Mouse (Mus musculus) splenic B cell, adult 2 months (primary cell): ENCODE results near the gene Ubac1.

ENCODE experiments used
- DNase-seq: peaks from one replicate; pipeline ENCODE4 v3.0.0-alpha.2; 2011; ENCODE audit warnings: low read depth, low spot score
- H3K27me3 ChIP-seq: 2 replicates; pipeline ENCODE4 v1.6.1; 2012; ENCODE audit warnings: mild to moderate bottlenecking, low read length, moderate library complexity, mixed read lengths; ENCODE audit not compliant: control insufficient read depth, poor library complexity, insufficient read depth, severe bottlenecking
- H3K36me3 ChIP-seq: 2 replicates; pipeline ENCODE4 v1.6.1; 2012; ENCODE audit warnings: mild to moderate bottlenecking, low read length, moderate library complexity, mixed read lengths; ENCODE audit not compliant: control insufficient read depth, poor library complexity, insufficient read depth, severe bottlenecking

The Ubac1 gene

DNA sequence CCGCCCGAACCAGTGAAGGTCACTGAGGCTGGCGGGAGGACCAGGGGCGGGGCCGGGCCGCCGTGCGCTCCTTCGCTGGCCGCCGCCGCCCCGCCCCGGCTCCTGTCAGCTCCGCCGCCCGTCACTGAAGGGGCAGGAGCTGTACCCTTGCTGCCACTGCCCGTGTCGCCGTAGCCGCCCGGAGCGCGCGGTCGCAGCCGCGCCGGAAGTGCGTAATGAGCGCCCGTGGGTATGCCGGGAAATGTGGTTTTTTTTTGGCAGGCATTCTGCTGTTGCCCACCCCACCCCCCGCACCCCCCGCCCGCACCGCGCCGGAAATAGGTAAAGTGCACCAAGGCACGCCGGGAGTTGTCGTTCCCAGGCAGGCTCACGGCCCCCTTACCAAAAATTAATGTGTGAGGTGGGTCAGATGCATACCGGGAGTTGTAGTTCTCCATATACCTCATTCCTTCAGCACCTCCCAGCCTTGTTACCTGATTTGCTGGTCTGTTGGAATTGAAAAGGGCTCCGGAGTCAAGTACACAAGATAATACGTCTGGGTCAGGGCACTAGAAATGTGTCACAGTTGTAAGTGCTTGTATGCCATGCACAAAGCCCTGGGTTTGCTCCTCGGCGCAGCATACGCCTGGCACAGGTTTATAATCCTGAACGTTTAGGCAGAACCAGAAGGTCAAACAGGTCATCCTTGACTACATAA, at the start of gene Ubac1:
Gene Ubac1 (minus strand): TSS at position 187 of the 697 bp plus-strand sequence.
- Histone ChIP-seq H3K36me3 (no peaks in the 10 kb centered on the region), H3K27me3 (no peaks in the 10 kb centered on the region)
- peak; percentile 93 for DNase-seq

DNA sequence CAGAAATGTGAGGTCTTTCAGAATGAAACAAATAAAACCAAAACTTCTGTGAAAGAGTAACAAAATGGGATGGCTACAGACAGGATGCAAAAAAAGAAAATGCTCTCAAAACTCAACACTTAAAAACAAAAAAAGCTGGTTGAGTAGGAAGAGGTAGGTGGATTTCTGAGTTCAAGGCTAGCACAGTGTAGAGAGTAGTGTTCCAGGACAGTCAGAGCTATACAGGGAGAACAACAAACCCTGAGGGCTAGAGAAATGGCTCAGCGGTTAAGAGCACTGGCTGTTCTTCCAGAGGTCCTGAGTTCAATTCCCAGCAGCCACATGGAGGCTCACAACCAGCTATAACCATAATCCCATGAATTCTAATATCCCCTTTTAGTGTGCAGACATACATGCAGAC, 47.0 kb upstream of the Ubac1 start:
- no peak for DNase-seq
- Histone ChIP-seq H3K27me3 (no peaks in the 10 kb centered on the region), H3K36me3 (no peaks in the 10 kb centered on the region)

DNA sequence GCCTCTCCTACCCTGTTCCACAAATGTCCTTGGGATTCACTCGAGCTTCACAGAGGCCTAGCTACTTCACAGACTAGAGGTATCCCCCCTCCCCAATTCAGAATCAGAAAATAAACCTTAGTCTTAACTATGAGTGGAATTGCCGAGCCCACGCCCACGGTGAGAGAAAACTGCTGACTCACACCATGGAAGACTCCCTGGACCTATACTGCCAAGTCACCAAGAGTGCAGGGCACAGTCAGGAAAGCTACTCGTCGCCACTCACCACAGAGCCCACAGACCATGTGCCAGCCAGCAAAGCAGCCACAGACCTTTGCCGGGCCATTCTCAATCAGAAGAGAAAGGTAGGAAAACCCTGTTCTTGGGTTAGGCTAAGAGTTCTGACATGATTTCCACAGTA, 46.6 kb upstream of the Ubac1 start:
- Histone ChIP-seq H3K27me3 (no peaks in the 10 kb centered on the region), H3K36me3 (no peaks in the 10 kb centered on the region)
- DNase-seq, result no peak

DNA sequence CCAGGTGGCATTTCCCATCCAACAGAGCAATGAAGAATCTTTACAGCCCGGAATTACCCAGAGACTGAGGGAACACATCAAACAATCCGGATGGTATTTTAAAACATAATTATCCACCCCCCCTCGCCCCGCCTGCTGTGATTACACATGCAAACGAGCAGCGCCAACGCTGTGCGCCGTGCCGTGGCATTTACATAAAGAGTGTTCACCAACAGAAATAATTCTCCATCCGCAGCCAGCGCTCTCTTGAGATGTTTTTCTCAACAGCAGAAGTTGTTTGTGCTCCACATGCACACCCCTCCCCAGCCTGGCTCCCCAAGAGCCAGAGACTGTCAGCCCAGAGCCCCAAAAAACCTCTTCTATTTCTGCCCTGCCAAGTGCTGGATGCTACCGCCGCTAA, 45.0 kb upstream of the Ubac1 start:
- H3K27me3 ChIP-seq, result no peaks in the 10 kb centered on the region

DNA sequence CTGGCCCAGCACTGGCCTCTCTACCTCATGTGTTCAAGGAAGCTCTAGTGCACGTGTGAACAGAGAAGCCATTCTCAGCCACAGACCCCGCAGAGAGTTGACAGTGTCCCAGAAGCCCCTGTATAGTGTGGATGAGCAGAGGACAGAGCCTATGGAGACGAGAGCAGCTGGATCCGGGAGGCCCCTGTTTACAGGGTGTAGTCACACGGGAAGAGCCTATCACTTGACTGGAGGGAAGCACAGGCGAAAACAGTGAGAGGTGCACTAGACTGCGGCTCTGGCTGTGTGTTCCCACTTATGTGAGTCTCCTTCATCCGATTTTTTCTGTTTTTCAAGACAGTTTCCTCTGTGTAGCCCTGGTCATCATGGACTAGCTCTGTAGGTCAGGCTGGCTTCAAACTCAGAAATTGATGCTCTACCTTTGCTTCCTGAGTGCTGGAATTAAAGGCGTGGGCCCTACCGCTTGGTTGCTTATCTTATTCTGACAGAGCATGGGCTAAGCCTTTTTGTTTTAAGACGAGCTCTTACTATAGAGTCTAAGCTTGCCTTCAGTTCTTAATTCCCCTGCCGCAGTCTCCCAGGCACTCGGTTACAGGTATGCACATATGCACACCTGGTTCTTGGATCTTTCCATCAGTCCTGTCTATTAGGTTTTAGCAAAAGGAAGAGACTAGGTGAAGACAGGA, 41.3 kb upstream of the Ubac1 start:
- Histone ChIP-seq H3K27me3 (no peaks in the 10 kb centered on the region), H3K36me3 (no peaks in the 10 kb centered on the region)
- DNase-seq, result no peak

More for the DNA sequence above, 45.0 kb upstream of the Ubac1 start:
- no peak for DNase-seq
- no peaks in the 10 kb centered on the region for H3K36me3 ChIP-seq

DNA sequence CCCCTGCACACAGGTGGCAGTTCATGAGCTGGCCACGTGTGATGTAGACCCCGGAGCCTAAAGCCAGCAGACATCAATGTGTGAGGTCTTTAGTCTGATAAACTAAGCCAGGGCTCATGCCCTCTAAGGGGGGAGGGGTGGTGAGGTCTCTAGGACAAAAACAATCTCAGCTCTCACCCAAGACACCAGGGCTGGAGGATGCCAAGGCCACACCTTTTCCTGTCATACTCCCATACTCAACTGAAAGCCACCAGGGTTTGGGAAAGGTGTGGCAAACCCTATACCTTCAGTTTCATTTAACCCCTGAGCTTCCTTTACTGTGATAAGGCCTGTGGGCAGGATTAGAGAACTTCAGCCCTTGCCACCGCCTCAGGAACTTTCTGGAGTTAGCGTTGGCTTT, 40.7 kb upstream of the Ubac1 start:
- H3K36me3 ChIP-seq, result no peaks in the 10 kb centered on the region
- no peaks in the 10 kb centered on the region for H3K27me3 ChIP-seq
- no peak for DNase-seq

DNA sequence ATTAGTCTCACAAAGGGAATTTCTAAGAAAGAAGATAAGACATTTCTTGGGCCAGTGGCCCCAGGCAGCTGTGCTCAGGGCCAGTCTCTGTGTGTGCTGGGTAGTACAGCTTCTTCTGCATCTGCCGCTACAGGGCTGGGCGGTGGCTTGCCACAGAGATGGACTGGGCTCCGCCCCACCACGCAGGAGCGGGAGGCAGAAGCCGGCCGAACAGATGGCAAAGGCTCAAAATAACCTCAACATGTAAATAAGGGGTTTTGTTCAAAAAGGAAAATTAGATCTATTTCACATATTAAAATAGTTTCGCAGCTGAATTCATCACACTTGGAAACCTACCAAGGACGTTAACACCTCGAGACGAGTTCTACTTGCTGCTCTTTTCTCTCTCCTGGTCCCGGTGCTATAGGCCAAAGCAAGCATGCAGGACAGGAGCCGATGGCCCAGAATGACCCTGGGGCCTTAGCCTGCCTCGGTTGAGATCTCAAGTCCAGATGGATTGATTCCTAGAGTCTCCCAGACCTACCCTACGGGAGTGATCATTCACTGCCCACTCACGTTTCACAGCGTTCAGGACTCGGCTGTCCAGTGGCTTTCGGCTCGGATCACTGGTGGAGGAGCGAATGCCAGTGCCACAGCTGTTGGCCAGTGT, 39.6 kb upstream of the Ubac1 start:
- no peaks in the 10 kb centered on the region for H3K36me3 ChIP-seq
- DNase-seq, result peak; percentile 15
- no peaks in the 10 kb centered on the region for H3K27me3 ChIP-seq

DNA sequence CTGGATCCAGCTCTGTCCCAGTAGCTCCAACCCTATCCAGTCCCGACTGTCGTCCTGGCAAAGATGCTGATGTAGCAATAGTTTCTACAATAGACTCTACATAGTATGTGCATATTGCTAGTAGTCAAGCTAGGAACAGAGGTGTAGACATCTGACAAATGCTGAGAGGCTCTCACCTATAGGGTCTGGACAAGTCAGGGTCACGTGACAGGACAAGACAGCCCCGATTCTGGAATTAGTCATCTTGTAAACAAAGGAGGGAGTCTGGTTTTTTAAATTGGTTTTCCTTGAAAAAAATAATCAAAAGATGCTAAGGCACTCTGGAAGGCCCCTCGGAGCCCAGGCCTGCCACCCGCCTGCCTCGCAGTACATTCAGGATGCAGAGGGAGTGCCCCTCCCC, 35.5 kb upstream of the Ubac1 start:
- DNase-seq, result no peak
- H3K27me3 ChIP-seq, result no peaks in the 10 kb centered on the region
- H3K36me3 ChIP-seq, result no peaks in the 10 kb centered on the region

DNA sequence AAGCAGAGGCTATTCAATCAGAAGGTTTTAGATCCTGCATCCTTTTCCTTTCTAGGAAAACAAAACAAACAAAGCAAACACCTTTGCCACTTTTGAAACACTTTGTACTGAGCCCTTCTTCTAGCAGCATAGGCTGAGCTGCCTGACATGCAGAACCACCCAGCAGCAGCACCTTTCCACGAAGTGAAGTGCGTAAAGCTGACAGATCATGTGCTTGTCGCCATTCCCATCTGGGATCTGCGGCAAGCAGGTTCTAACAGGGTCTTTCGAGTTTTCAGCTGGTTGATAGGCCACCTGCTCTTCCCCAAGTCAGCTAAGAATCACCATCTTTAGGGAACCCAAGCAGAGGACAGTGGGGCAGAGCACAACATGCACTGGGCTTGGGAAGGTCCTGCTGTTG, 34.7 kb upstream of the Ubac1 start:
- DNase-seq, result no peak
- Histone ChIP-seq H3K36me3 (no peaks in the 10 kb centered on the region), H3K27me3 (no peaks in the 10 kb centered on the region)

DNA sequence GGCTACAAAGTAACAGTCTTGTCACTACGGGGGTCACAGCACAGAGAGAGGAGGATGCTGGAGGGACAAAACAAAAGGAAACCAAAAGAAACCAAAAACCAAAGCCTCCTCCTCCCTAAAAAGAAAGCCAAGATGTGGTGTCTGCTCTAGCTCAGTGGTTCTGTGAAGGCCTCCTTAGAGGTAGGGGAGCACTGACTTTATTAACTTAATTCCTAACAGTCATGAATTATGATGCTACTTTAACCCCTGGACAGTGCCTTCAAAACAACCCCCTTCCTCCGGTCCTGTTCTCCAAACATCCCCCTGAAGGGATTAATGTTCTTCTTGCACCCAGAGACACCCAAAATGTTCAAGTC, 34.2 kb upstream of the Ubac1 start:
- Histone ChIP-seq H3K27me3 (no peaks in the 10 kb centered on the region), H3K36me3 (no peaks in the 10 kb centered on the region)
- no peak for DNase-seq

DNA sequence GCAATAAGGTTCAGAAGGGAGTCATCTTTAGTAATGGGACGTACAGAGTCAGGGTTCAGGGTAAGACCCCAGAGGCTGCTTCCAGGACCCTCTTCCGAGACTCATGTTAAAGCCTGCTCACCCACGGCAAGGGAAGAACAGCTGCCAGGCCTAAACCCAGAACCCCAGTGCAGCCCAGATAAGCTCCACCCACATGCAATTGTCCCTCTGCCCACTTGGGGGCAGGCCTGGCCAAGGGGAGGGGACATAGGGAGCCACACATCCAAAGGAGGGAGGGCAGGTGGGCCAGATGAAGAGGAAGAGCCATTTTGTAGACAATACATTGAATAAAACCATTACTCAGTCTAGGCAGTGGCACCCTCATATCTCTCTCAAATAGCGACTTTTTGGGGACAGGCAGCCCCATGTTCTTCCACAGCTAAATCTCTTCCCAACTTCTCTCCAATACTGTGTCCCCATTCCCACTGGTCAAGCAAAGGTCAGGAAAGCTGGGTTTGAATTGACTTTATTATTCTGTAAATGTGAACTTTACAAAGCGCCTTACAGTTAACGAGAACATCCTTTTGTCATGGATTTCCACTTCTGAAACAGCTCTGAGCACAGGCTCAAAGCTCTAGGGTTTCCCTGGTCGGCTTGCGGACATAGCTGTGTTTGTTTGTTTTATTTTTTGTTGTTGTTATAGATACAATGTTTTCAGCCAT, 33.6 kb upstream of the Ubac1 start:
- DNase-seq, result peak; percentile 77
- H3K36me3 ChIP-seq, result no peaks in the 10 kb centered on the region
- H3K27me3 ChIP-seq, result no peaks in the 10 kb centered on the region

DNA sequence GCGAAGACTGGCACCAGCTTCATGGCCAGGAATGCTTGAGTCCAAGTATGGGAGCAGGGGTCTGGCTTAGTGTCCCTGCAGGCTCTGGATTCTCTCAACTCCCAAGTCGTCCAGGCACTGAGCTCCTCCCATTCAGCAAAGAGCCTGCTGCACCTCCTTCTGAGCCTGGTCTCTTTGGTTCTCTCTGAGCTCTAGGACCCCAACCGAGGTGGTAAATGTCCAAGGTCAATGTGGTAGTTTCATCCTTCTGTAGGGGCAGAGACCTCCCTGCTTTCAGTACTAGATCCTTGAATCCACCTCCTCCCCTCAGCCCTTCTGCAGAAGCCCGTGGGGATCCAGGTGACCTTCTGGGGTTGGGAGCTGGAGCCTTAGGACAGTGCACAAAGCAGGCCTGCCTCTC, 31.3 kb upstream of the Ubac1 start:
- DNase-seq, result no peak
- Histone ChIP-seq H3K36me3 (no peaks in the 10 kb centered on the region), H3K27me3 (no peaks in the 10 kb centered on the region)

DNA sequence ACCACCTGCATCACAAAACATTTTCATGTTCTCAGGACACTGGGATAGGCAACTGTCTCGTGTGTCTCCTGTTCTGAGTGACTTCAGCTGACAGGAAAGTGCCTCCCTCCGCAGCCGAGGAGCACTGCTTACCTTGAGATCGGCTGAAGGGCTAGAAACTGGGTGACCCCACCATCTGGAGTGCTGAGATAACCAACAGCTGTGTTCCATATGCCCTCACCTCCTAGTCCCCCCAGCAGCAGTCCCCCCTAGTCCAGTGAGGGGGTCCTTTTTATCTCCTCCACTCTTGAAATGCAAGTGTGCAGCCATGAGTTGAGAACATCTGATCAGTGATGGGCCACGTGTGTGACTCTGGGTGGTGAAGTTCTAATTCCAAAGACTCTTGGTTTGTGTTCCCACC, 27.3 kb upstream of the Ubac1 start:
- no peak for DNase-seq
- Histone ChIP-seq H3K36me3 (no peaks in the 10 kb centered on the region), H3K27me3 (no peaks in the 10 kb centered on the region)

DNA sequence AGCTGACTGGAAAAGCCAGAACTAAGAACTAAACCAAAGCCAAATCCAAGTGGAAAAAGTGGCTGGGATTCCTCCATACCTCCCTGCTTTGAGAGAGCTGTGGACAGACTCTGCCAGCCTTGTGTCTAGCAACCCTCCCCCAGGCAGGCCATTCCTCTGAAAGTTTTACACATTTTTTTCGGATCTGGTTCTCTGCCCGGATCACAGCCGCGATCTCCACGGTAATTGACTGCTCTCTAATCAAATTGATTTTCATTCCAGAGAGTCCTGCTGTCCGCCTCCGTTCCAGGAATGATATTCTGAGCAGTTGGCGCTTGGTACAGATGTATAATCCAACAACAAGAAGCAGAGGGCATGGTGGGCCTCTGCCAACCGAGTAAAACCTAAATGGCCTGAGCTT, 22.7 kb upstream of the Ubac1 start:
- no peak for DNase-seq
- H3K27me3 ChIP-seq, result no peaks in the 10 kb centered on the region
- H3K36me3 ChIP-seq, result no peaks in the 10 kb centered on the region

DNA sequence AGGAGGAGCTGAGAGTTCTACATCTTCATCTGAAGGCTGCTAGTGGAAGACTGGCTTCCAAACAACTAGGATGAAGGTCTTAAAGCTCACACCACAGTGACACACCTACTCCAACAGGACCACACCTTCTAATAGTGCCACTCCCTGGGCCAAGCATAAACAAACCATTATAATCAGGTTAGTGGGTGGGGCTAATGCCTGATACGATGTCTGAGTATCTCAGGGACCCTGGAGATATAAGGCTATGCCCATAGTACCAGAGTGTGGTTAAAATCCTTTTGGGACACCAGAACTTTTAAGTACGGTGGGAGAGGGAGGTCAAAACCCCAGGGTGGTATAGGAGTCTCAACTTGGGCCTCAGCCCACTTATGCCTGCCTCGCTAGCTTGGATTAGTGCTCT, 21.1 kb upstream of the Ubac1 start:
- no peaks in the 10 kb centered on the region for H3K27me3 ChIP-seq
- H3K36me3 ChIP-seq, result no peaks in the 10 kb centered on the region
- no peak for DNase-seq
